Mouse (Mus musculus) intestine, embryonic 14.5 days (tissue): Measurements from ENCODE around the gene Adamtsl4. TPM values are rescaled to one million over a fixed set of nuclear protein-coding genes. Genes with fewer than 3 reads are reported as not detected.

ENCODE experiments used
- ATAC-seq: fragments of 200-750 bp; cut with Nextera tagmentation; replicated peaks from 2 replicates; pipeline ENCODE4 v1.8.0; 2017; ENCODE audit warnings: low read depth, moderate number of reproducible peaks, moderate TSS enrichment, moderate library complexity; ENCODE audit not compliant: low FRiP score, low TSS enrichment
- DNase-seq: peaks from one replicate; pipeline ENCODE4 v3.0.0-alpha.2; 2018; ENCODE audit warnings: low spot score
- H3K27ac ChIP-seq: fragments of 300-500 bp; sonication (generic); 2 replicates; pipeline ENCODE4 v1.5.1; 2014; ENCODE audit warnings: low read depth, mild to moderate bottlenecking, control low read depth
- H3K27me3 ChIP-seq: fragments of 300-500 bp; sonication (generic); replicated peaks from 2 replicates; pipeline ENCODE4 v1.6.1; 2014; ENCODE audit warnings: low read length, control low read depth; ENCODE audit not compliant: control insufficient read depth, insufficient read depth
- H3K36me3 ChIP-seq: fragments of 300-500 bp; sonication (generic); 2 replicates; pipeline ENCODE4 v1.6.1; 2014; ENCODE audit warnings: low read length, control low read depth; ENCODE audit not compliant: control insufficient read depth, insufficient read depth
- H3K4me1 ChIP-seq: fragments of 300-500 bp; sonication (generic); replicated peaks from 2 replicates; pipeline ENCODE4 v1.6.1; 2014; ENCODE audit warnings: low read length, control low read depth, mixed read lengths; ENCODE audit not compliant: control insufficient read depth, insufficient read depth
- H3K4me2 ChIP-seq: fragments of 300-500 bp; sonication (generic); 2 replicates; pipeline ENCODE4 v1.6.1; 2014; ENCODE audit warnings: low read length
- H3K4me3 ChIP-seq: fragments of 300-500 bp; sonication (generic); 2 replicates; pipeline ENCODE4 v1.5.1; 2014; ENCODE audit warnings: low read depth, low read length, control low read depth, mixed read lengths
- H3K9ac ChIP-seq: fragments of 300-500 bp; sonication (generic); 2 replicates; pipeline ENCODE4 v1.6.1; 2014; ENCODE audit warnings: mild to moderate bottlenecking, low read length
- H3K9me3 ChIP-seq: fragments of 300-500 bp; sonication (generic); 2 replicates; pipeline ENCODE4 v1.6.1; 2016; ENCODE audit warnings: low read length, control low read depth; ENCODE audit not compliant: control insufficient read depth
- WGBS: fragments of 180-500 bp; shearing (Covaris S2); extraction: QIAGEN DNeasy Blood & Tissue Kit; methylation state at CpG from one replicate; pipeline ENCODE4 v1.1.7; 2014; 5-methylcytosine and 5-hydroxymethylcytosine counted together
- microRNA-seq: library from miRNA; unstranded; fragments of <30 nt; microRNA quantifications from one replicate; pipeline ENCODE4, GENCODE M21; 2016
- polyA plus RNA-seq: library from polyadenylated mRNA; unstranded; fragments of >200 nt; fragmentation: Nextera tagmentation; extraction: Ambion mirVana; gene quantifications from 2 replicates; pipeline ENCODE4 v1.2.1, GENCODE M21; 2014

The Adamtsl4 gene
- polyA plus RNA-seq, 1 experiment from 2014 or later = 2.6 TPM

DNA sequence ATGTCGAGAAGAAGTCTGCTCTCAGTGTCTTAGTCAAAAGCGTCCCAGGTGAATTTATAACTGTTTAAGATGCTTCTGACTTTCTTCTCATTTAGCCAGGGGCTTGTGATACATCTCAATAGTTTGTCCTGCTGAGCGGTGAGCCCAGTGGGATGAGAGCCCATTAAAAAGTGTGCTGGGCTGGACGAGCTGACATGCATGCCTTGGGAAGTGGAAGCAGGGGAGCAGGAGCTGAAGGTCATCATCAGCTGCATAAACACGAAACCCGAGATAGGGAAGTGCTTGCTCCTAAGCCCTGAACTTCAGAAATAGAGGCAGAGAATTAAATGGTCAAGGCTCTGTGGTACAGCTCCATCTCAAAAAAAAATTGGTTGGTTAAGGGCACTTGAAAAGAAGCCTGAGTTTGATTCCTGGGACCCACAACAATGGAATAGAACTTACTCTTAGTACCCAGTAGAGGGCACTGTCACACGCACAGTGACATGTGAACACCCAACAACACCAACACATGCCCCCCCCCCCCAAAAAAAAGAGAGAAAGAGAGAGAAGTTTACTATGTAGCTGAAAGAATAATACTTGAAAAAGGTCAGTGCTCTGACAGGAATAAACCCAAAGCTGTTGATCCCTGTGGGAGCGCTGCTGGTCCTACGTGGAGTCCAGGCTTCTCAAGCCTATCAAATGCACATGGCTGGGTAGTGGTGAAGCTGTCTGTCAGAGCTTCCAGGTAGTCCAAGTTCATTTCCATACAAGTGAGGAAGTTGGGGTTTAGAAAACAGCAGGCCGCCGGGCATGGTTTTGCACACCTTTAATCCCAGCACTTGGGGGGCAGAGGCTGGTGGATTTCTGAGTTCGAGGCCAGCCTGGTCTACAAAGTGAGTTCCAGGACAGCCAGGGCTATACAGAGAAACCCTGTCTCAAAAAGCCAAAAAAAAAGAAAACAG, 54.8 kb downstream of the Adamtsl4 start:
- no peaks in the 10 kb centered on the region for H3K9me3 ChIP-seq
- no peaks in the 10 kb centered on the region for H3K27me3 ChIP-seq
- DNase-seq = no peak
- H3K4me2 ChIP-seq = no peak overlapping the region
- no peaks in the 10 kb centered on the region for H3K4me1 ChIP-seq
- peaks cover 92% of the 10 kb centered on the region for H3K36me3 ChIP-seq
- H3K4me3 ChIP-seq = no peak overlapping the region
- H3K27ac ChIP-seq = no peak overlapping the region
- H3K9ac ChIP-seq = no peak overlapping the region
- ATAC-seq = no peak
- 68% methylated on average over 12 of the region's 12 CpGs for WGBS

DNA sequence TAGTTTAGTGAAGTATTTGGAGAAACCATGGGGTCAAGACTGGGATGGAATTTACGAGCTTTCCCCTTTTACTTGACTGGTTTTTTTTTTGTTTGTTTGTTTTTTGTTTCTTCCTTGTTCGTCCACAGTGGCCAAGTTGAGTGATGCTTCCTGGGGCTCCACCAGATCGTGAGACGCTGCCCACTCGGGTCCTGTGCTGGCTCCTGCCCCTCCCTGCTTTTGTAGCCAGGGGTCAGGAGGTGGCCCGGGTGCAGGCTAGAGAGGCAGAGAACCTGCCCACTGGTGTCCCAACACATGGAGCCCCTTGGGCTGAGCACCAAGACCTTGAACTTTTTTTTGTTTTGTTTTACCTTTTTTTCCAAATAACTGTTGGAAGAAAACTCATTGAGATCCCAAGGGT, 56.4 kb downstream of the Adamtsl4 start:
- Histone ChIP-seq H3K4me2 (no peak overlapping the region), H3K27me3 (no peaks in the 10 kb centered on the region), H3K4me3 (no peak overlapping the region), H3K4me1 (0 out of 2 replicates have a peak, but pooled peaks cover under 1% of the 10 kb centered on the region), H3K9ac (no peak overlapping the region), H3K36me3 (peaks cover 95% of the 10 kb centered on the region), H3K27ac (no peak overlapping the region), H3K9me3 (no peaks in the 10 kb centered on the region)
- DNase-seq (no peak), ATAC-seq (no peak)
- 68% methylated on average over 6 of the region's 6 CpGs for WGBS

DNA sequence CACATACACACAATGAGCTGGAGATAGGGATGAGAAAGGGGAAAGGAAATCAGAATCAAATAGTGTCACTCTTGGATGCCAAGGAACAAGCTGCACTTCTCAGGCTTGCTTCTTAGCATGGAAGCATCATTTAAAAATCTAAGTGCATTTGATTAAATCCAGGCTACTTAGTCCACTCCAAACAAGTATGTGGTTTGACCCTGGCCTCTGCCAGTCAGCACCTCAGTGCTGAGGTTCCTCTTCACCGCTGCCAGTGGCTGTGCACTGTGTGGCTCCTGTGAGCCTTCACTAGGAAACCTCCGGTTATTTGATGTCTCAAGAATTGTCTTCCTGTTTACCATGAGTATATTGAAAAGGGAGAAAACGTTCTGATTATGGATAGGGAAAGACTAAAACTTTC, 56.9 kb downstream of the Adamtsl4 start:
- H3K4me1 ChIP-seq = peaks cover 5% of the 10 kb centered on the region; the same call in 1 of the 2 replicates
- DNase-seq (no peak), ATAC-seq (no peak)
- no peak overlapping the region for H3K4me2 ChIP-seq
- 76% methylated on average over 3 of the region's 3 CpGs for WGBS
- no peaks in the 10 kb centered on the region for H3K27me3 ChIP-seq
- no peak overlapping the region for H3K9ac ChIP-seq
- no peak overlapping the region for H3K27ac ChIP-seq
- no peak overlapping the region for H3K4me3 ChIP-seq
- no peaks in the 10 kb centered on the region for H3K9me3 ChIP-seq
- H3K36me3 ChIP-seq = peaks cover 92% of the 10 kb centered on the region

DNA sequence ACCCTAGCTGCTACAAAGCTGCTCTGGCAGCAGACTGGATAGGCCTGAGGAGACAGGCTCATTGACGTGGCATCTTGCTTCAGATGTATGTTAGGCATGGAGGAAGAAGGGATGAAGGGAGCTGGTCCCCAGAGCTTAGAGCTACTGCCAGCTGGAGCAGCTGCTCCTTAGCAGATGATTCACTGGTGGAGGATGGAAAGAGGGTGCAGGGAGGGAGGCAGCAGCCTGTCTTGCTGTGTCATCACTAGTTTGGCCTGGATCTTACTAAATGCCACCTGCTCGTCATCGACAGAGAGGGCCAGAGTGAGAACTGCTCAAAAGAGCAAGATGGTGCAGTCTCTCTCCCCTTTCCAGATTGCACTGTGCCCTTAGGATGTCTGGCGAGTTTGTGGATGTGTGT, 58.0 kb downstream of the Adamtsl4 start:
- Histone ChIP-seq H3K4me1 (peaks cover 8% of the 10 kb centered on the region; the same call in 1 of the 2 replicates), H3K27ac (no peak overlapping the region), H3K9ac (no peak overlapping the region), H3K4me2 (no peak overlapping the region), H3K27me3 (no peaks in the 10 kb centered on the region), H3K4me3 (no peak overlapping the region), H3K36me3 (peaks cover 81% of the 10 kb centered on the region), H3K9me3 (no peaks in the 10 kb centered on the region)
- ATAC-seq (no peak), DNase-seq (no peak)
- WGBS = 89% methylated on average over 4 of the region's 4 CpGs

DNA sequence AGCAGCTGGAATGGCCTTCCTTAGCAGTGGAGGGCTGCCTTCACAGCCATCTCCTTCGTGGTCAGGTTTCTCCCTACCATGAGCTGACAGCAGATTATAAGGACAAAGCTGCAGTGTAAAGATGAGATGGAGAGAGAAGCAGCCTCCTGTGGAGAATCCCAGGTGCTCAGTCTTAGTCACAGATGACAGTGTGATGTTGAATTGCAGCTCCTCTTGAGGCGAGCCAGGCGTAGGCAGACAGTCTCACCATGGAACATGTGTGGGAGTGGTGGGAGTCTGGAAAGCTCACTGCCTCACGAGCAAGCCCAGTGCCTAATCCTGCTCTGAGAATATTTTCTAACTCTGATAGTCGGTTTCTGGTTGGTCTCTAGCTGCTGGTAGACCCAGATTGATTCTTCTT, 60.0 kb downstream of the Adamtsl4 start:
- ATAC-seq (no peak), DNase-seq (no peak)
- Histone ChIP-seq H3K36me3 (peaks cover 62% of the 10 kb centered on the region), H3K9me3 (no peaks in the 10 kb centered on the region), H3K9ac (no peak overlapping the region), H3K27ac (no peak overlapping the region), H3K27me3 (no peaks in the 10 kb centered on the region), H3K4me2 (no peak overlapping the region), H3K4me1 (peaks cover 8% of the 10 kb centered on the region; the same call in 1 of the 2 replicates), H3K4me3 (no peak overlapping the region)
- 78% methylated on average over 5 of the region's 5 CpGs for WGBS

Small RNA genes lying within 50 kb of the gene (microRNA-seq; reads per million reads assigned to microRNA genes)
- not detected for gene Mir7014

Other genes with a start within 250 kb of the Adamtsl4 start
- gene Ctsk, start 188.7 kb downstream of the Adamtsl4 start, polyA plus RNA-seq = 8.1 and 9.3 TPM in 2 replicates
- gene Ctss, start 161.1 kb downstream of the Adamtsl4 start, polyA plus RNA-seq = 22.4 and 26.6 TPM in 2 replicates
- gene Hormad1, start 128.2 kb downstream of the Adamtsl4 start, polyA plus RNA-seq = 0.12 TPM in 1 of 2 replicates, not detected in the other
- 38.5 and 38.7 TPM in 2 replicates for gene Golph3l, start 99.0 kb downstream of the Adamtsl4 start, polyA plus RNA-seq
- gene Ensa, start 62.9 kb downstream of the Adamtsl4 start, polyA plus RNA-seq = 71.8 and 75.6 TPM in 2 replicates
- gene Mcl1, start 29.1 kb downstream of the Adamtsl4 start, polyA plus RNA-seq = 49.8 and 57.5 TPM in 2 replicates
- 23.2 and 26.3 TPM in 2 replicates for gene Ecm1, start 51.7 kb upstream of the Adamtsl4 start, polyA plus RNA-seq
- 55.4 and 55.8 TPM in 2 replicates for gene Tars2, start 72.3 kb upstream of the Adamtsl4 start, polyA plus RNA-seq
- gene Rprd2, start 130.9 kb upstream of the Adamtsl4 start, polyA plus RNA-seq = 19.8 and 21.2 TPM in 2 replicates
- 50.3 and 54.0 TPM in 2 replicates for gene Prpf3, start 168.0 kb upstream of the Adamtsl4 start, polyA plus RNA-seq
- gene Mrps21, start 183.6 kb upstream of the Adamtsl4 start, polyA plus RNA-seq = 342 and 343 TPM in 2 replicates
- gene Ciart, start 194.3 kb upstream of the Adamtsl4 start, polyA plus RNA-seq = 6.7 and 7.9 TPM in 2 replicates
- gene BC028528, start 204.1 kb upstream of the Adamtsl4 start, polyA plus RNA-seq = 20.8 and 23.9 TPM in 2 replicates
- gene Aph1a, start 206.1 kb upstream of the Adamtsl4 start, polyA plus RNA-seq = 40.4 and 44.1 TPM in 2 replicates
- gene Car14, start 216.8 kb upstream of the Adamtsl4 start, polyA plus RNA-seq = 2.7 and 4.3 TPM in 2 replicates
- gene Anp32e, start 241.3 kb upstream of the Adamtsl4 start, polyA plus RNA-seq = 54.3 and 61.2 TPM in 2 replicates